Mouse (Mus musculus) testis, adult 2 months (tissue): ENCODE measurements around the gene Ablim2.

Experiments
- CTCF ChIP-seq: fragments of 200-500 bp; IDR thresholded peaks from 2 replicates; pipeline ENCODE4 v1.5.1; 2012; ENCODE audit warnings: low read depth, mild to moderate bottlenecking, inconsistent platforms, low read length, moderate library complexity; ENCODE audit not compliant: control insufficient read depth, insufficient read depth, insufficient replicate concordance
- POLR2A ChIP-seq: fragments of 200-500 bp; IDR thresholded peaks from 2 replicates; pipeline ENCODE4 v1.6.1; 2012; ENCODE audit warnings: low read depth, mild to moderate bottlenecking, inconsistent platforms, low read length, moderate library complexity; ENCODE audit not compliant: control insufficient read depth

DNA sequence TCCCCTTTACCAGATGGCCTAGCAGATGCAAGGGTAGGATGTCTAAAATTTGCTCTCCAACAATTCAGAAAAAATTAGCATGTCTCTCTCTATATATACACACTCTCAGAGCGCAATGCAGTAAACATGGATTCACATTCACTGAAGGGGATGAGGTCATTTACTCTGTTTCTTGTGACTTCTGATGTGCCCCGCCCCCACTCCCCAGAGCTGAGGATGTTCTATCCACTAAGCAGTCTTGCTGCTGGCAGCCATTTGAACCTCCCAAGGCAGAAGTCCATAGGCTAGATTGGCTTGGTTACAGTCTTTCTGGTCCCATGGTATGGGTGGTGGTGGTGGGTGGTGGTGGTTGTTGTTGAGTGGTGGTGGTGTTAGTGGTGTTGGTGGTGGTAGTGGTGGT lies 35.7 kb upstream of the Ablim2 start:
- TF ChIP-seq CTCF, result no peak
- TF ChIP-seq POLR2A, result no peak
